Mouse (Mus musculus) gastrocnemius, postnatal 36 days (tissue): ENCODE measurements around the gene Ptk6. TPM values are rescaled to one million over a fixed set of nuclear protein-coding genes. Genes with fewer than 3 reads are reported as not detected.

Experiments
- DNase-seq, 2 experiments: peaks; one replicate each; pipeline ENCODE4 v3.0.0; 2022
- intact Hi-C: fragments of 180-260 bp; cut with DNase I; formaldehyde crosslinking; loops from one replicate; pipeline ENCODE4 v1.15.1; 2025
- long read RNA-seq, 2 experiments: library from polyadenylated mRNA; stranded (forward); transcript quantifications; one replicate each; pipeline ENCODE4 v2.0.0; 2021
- total RNA-seq, 2 experiments: library from RNA; stranded (reverse); gene quantifications; 2 replicates each; pipeline ENCODE4 v1.2.3; 2021

The Ptk6 gene
- not detected for total RNA-seq
- long read RNA-seq, experiment 1 = 0 reads
- long read RNA-seq, experiment 2 = 0 reads

- intact Hi-C loops = no loop called here
Observed at GRCm38 (mm10) chr2:181202422-181202821, at the start of gene Ptk6. TSS of gene Ptk6 (minus strand) at chr2:181202789.

GRCm38 (mm10) chr2:181251841-181252240, 49.3 kb upstream of the Ptk6 start:
- no peak for DNase-seq
- intact Hi-C loops = no loop called here

More at GRCm38 (mm10) chr2:181202422-181202821, at the start of gene Ptk6:
- DNase-seq = no peak

- intact Hi-C loops = no loop called here
- no peak for DNase-seq
Observed at GRCm38 (mm10) chr2:181249217-181249616, 46.6 kb upstream of the Ptk6 start.

- intact Hi-C loops = no loop called here
Observed at GRCm38 (mm10) chr2:181245031-181245430, 42.4 kb upstream of the Ptk6 start.

GRCm38 (mm10) chr2:181243706-181244394, 41.3 kb upstream of the Ptk6 start:
- DNase-seq = no peak

More at GRCm38 (mm10) chr2:181245031-181245430, 42.4 kb upstream of the Ptk6 start:
- DNase-seq = no peak

GRCm38 (mm10) chr2:181242314-181242665, 39.7 kb upstream of the Ptk6 start:
- no peak for DNase-seq
- intact Hi-C loops = no loop called here

More at GRCm38 (mm10) chr2:181243706-181244394, 41.3 kb upstream of the Ptk6 start:
- intact Hi-C loops = no loop called here

- no peak for DNase-seq
Observed at GRCm38 (mm10) chr2:181241602-181242313, 39.2 kb upstream of the Ptk6 start, which contains the start of gene Helz2. TSS of gene Helz2 (minus strand) at chr2:181242027.

GRCm38 (mm10) chr2:181240806-181241440, 38.3 kb upstream of the Ptk6 start:
- intact Hi-C loops = no loop called here
- DNase-seq = no peak

More at GRCm38 (mm10) chr2:181241602-181242313, 39.2 kb upstream of the Ptk6 start, which contains the start of gene Helz2:
- intact Hi-C loops = no loop called here

GRCm38 (mm10) chr2:181239261-181239660, 36.7 kb upstream of the Ptk6 start:
- no peak for DNase-seq
- intact Hi-C loops = no loop called here

- intact Hi-C loops = no loop called here
- DNase-seq = no peak
Observed at GRCm38 (mm10) chr2:181238861-181239260, 36.3 kb upstream of the Ptk6 start.

- no peak for DNase-seq
- intact Hi-C loops = no loop called here
Observed at GRCm38 (mm10) chr2:181238091-181238610, 35.6 kb upstream of the Ptk6 start.

- DNase-seq = no peak
- intact Hi-C loops = no loop called here
Observed at GRCm38 (mm10) chr2:181237251-181238014, 34.8 kb upstream of the Ptk6 start.

- intact Hi-C loops = no loop called here
Observed at GRCm38 (mm10) chr2:181235681-181236566, 33.3 kb upstream of the Ptk6 start.

GRCm38 (mm10) chr2:181234680-181235079, 32.1 kb upstream of the Ptk6 start:
- no peak for DNase-seq
- intact Hi-C loops = no loop called here

More at GRCm38 (mm10) chr2:181235681-181236566, 33.3 kb upstream of the Ptk6 start:
- no peak for DNase-seq

- intact Hi-C loops = no loop called here
- no peak for DNase-seq
Observed at GRCm38 (mm10) chr2:181233443-181233842, 30.9 kb upstream of the Ptk6 start.

- no peak for DNase-seq
- intact Hi-C loops = no loop called here
Observed at GRCm38 (mm10) chr2:181231171-181231570, 28.6 kb upstream of the Ptk6 start.

GRCm38 (mm10) chr2:181228335-181228734, 25.7 kb upstream of the Ptk6 start:
- DNase-seq = no peak
- intact Hi-C loops = no loop called here

- no peak for DNase-seq
- intact Hi-C loops = no loop called here
Observed at GRCm38 (mm10) chr2:181227122-181227521, 24.5 kb upstream of the Ptk6 start.

- intact Hi-C loops = no loop called here
Observed at GRCm38 (mm10) chr2:181224994-181225393, 22.4 kb upstream of the Ptk6 start.

More at GRCm38 (mm10) chr2:181224994-181225393, 22.4 kb upstream of the Ptk6 start:
- no peak for DNase-seq
